Mouse (Mus musculus) bone marrow macrophage, adult 2 months (primary cell): ENCODE data around the gene Prpf40b.

ENCODE experiments used
- CTCF ChIP-seq: IDR thresholded peaks from 2 replicates; pipeline ENCODE4 v1.5.1; 2012; ENCODE audit warnings: low read depth, mild to moderate bottlenecking, low read length, moderate library complexity
- POLR2A ChIP-seq: IDR thresholded peaks from 2 replicates; pipeline ENCODE4 v1.6.1; 2012; ENCODE audit warnings: mild to moderate bottlenecking, low read depth, low read length, borderline replicate concordance

DNA sequence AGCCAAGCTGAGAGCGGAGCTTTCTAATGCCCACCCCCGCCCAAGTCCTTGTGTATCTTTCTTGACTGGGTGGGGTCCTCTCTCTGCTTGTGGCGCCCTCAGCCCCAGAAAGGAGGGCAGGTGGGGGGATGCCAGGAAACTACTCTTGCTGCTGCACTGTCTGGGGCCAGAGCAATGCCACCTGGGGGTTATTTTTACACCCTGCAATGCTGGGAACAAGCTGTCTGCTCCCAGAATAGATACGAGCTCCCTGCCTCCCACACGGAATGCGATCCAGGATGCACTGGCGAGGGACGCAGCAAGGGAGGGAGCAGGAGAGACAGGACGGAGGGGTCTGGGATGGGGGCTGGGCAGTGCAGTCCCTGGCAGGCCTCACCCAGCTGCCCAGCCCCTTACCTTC lies 45.9 kb upstream of the Prpf40b start:
- TF ChIP-seq CTCF (no peak), POLR2A (no peak)
